Mouse (Mus musculus) B cell, adult 2 months (primary cell): ENCODE measurements at regions not wholly inside any gene's neighbourhood (a gene's known extent, or its start where the extent isn't known, plus 50 kb on each side); places are given as distances from the start of the nearest gene placed in this dataset.

Experiments used
- DNase-seq, 2 experiments: peaks; one replicate each; pipeline ENCODE4 v3.0.0; 2022

DNA sequence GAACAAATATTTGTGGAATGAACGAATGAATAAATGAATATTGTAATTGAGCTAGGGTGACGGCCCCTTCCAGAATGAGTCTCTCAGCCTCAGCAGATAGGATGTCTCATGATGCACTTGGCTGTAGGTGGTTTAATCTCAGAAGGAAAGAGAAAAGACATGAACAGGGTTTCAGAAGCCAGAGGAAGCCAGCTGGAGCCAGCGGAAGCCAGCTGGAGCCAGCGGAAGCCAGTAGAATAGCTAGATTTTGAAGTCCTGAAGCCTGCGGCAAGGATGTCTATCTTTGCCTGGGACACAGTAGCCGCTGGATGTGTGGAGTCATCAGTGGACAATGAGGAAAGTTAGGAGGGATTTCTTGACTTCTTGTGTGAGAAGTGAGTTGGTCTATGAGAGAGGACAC lies 188.3 kb upstream of the Ppp2r3a start:
- DNase-seq, result no peak

GRCm38 (mm10) chr9:101438564-101439180 lies 187.1 kb upstream of the Ppp2r3a start:
- DNase-seq, result no peak

GRCm38 (mm10) chr9:101424974-101425670 lies 173.5 kb upstream of the Ppp2r3a start:
- DNase-seq, result no peak

- no peak for DNase-seq
Measured at GRCm38 (mm10) chr9:101423041-101423440, 171.4 kb upstream of the Ppp2r3a start.

DNA sequence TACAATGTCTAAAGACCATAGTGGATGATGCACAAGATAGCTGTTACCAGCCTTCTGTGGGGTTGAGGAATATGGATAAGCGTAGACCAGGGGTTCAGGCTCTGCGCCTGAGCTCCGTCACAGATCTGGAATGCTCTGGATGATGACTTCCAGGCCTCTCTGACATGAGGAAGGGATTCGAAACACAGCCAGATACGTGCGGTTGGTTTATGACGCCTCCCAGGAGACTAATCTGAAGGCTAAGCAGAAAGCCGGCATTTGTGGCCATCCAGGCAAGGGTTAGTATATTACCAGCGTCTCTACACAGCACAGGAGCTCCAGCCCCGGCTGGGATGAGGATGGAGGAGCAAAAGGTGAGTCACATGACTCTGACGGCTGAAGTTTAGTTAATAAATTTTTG lies 170.4 kb upstream of the Ppp2r3a start:
- no peak for DNase-seq

DNA sequence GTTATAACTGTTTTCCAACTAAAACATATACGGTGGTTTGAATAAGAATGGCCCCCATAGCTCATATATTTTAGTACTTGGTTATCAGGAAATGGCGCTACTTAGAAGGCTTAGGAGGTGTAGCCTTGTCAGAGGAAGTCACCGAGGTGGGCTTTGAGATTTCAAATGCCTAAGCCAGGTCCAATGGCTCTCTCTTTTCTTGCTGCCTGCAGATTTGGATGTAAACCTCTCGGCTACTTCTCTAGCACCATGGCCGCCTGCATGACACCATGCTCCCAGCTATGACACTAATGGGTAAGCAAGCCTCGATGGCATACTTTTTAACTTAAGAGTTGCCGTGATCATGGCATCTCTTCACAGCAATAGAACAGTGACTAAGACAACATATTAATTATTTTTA lies 169.5 kb upstream of the Ppp2r3a start:
- no peak for DNase-seq

- no peak for DNase-seq
Measured at GRCm38 (mm10) chr9:101420181-101420580, 168.6 kb upstream of the Ppp2r3a start.

GRCm38 (mm10) chr9:101417660-101418059 lies 166.1 kb upstream of the Ppp2r3a start:
- no peak for DNase-seq

DNA sequence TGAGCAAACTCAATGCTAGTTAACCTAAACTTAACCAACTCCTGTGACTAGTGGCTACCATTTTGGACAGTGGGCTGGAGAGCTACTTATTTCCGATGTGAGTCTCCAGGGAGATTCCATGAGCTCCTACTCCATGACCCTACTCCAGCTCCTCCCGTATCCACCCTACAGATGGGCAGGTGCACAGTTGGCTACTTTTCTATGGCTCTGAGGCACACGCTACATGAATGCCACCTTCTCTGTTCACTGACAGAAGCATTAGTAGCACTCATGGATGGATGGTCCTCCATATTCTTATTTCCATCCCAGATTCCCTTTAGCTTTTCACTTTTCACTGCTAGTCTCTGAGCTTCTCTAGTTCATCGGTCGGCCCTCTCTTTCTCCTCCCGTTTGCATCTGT lies 164.7 kb upstream of the Ppp2r3a start:
- DNase-seq, result no peak

DNA sequence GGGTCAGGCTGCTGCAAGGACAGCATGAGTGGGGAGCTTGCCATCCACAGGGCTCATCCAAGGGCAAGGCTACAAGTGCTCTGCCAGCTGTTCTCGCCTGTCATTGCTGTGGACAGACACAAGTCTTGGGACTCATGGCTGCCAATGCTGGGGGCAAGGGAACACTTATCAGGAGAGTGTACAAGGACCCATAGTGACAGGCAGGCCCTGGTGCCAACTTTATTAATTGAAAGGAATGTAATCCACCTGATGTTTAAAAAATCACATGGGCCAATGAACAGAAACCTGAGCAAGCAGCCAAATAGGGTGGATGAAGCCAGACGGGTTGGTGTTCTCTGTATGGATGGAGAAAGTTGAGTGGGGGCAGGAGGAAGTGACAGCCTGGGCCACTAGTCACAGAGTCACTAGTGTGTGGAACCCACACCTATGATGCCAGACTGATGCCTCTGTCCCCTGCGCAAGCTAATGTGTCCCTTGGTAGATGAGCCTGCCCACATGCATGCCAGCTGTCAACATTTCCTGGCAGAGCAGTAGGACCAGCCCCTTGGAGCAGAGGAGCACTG lies 161.6 kb upstream of the Ppp2r3a start:
- no peak for DNase-seq

DNA sequence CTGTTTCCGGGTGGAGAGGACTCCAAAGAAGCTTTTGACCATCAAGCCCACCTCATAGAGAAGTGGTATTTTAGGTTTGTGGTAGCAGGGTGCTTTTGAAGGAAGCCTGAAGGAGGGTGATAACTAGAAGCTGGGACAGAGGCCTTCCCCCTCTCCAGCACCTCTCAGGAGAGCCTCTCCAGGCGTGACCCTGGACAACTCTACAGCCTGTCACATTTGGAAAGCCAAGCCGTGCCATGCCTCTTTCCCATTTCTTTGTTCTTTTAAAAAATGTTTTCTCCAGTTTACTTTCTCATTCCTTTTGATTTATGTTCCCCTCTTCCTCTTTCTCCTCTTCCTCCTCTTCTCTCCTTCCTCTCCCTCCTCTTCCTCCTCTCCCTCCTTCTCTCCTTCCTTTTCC lies 160.4 kb upstream of the Ppp2r3a start:
- DNase-seq, result no peak

- no peak for DNase-seq
Measured at GRCm38 (mm10) chr9:101411532-101411880, 159.9 kb upstream of the Ppp2r3a start.

DNA sequence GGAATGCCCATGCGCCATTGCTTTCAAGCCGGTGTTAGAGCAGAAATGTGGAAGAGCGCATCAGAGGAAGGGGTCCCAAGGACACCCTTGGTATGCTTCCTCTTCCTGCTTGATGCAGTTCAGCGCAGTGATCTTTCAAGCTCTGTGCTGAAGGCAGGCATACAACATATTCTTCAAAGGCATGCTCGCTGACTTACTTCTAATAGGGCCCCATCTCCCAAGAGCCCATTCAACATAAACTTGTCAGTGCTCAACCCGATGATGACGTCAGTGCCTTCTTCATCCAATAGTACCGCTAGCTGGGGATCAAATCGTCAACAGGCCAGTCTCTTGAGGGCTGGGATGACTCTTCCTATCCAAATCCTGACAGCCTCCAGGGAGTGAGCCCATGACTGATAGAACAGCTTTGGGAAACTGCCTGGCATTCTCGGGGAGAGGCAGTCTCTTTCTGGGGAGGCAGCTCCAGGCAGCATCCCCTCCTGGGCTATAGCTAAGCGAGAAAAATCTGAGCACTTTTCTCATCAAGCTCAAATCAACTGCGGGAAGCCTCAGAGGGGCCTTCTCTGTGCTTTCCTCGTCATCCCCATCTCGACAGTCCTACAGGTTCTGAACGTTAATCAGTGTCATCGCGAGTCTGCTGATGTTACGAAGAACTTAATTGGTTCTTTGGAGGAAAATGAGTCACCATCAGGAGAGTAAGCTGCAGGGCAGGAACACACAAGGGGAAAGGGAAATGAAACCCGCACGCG lies 159.4 kb upstream of the Ppp2r3a start:
- no peak for DNase-seq

GRCm38 (mm10) chr9:101410348-101410747 lies 158.8 kb upstream of the Ppp2r3a start:
- DNase-seq, result no peak

- DNase-seq, result no peak
Measured at GRCm38 (mm10) chr9:101408116-101408515, 156.5 kb upstream of the Ppp2r3a start.

DNA sequence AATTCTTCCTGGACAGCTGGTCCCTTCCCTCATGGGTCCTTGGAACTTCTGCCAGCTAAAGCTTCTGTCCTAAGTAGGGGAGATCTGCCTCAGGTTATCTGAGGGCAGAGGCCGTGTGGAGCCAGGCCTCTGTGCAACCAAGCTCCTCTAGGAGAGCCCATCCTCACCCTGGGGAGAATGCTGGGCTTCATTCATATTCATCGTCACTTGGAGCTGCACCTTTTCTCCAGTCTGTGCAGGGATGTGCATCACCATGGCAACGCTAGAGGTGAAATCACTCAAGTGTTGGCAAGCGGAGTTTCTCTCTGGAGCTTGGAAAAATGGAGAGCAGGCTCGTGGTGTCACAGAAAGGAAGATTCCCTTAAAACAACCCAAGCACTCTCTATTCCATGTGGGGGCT lies 155.5 kb upstream of the Ppp2r3a start:
- DNase-seq, result no peak

GRCm38 (mm10) chr9:101404441-101405081 lies 153.0 kb upstream of the Ppp2r3a start:
- no peak for DNase-seq

GRCm38 (mm10) chr9:101404034-101404433 lies 152.4 kb upstream of the Ppp2r3a start:
- no peak for DNase-seq

DNA sequence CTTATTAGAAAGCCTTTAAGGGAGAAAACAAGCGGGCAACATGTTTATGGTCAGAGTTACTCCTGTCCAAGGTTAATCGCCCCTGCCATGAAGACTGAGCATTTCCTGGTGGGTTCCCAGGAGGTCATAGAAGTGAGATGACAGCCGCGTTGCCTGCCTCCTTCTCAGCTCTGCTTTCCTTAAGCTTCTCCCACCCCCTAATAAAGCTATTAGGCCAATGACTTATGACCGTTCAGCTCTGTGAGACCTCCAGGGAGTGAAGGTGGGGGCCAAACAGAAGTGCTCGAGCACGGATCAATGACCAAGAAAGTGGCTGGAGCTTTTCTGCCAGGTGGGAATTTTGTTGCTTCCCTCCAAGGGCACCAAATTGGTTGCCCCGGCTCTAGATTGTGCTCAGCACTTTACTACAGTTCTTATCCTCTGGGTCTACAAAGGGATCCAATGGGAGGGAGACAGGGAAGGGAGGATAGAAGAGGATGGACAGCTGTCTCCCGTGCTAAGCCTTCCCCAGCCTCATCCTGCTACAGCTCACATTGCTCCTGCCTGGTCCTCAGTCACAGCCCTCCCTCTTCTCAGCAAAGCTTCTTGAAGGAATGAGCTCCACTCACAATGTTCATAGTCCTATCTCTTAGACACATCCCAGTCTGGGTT lies 151.1 kb upstream of the Ppp2r3a start:
- no peak for DNase-seq

DNA sequence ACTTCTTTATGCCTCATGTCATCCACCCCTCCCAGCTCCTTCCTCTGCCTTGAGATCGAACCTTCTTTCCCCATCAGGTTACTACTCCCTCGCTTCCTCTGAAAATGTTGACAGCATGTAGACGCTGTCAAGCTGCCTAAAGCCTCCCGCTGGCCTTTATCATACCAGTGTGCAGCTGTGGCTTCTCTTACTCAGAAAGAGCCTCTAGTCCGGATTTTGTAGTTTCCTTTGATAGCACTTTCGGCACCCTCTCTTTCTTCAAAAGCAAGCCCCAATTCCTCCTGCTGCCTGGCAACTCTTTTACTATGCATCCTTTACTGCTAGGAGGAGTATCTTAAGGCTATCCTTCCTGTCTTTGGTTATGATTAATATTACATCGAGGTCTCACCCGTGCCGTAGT lies 149.8 kb upstream of the Ppp2r3a start:
- no peak for DNase-seq

GRCm38 (mm10) chr9:101398858-101399257 lies 147.3 kb upstream of the Ppp2r3a start:
- no peak for DNase-seq

GRCm38 (mm10) chr9:101369380-101369779 lies 117.8 kb upstream of the Ppp2r3a start:
- DNase-seq, result no peak

DNA sequence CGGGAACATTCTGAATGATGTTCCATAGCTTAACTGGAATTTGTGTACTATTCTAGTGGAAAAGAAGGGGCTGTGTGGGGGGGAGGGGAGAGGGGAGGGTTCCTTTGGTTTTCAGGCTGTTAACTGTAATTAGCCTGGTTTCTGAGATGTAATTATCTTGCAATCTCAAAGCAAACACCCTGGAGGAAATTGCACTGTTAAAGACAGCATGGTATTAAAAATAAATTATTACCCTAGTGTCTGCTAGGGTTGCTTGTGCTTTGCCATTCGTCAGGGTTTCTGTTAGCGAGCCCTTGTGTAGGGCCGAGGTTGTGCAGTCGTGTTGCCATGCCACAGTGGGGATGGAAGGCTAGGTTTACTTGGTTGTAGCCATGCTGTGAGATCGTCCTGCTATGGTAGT lies 105.0 kb upstream of the Ppp2r3a start:
- DNase-seq, result no peak
